Mouse (Mus musculus) midbrain, embryonic 13.5 days (tissue): ENCODE results near the gene Nt5e. TPM values are rescaled to one million over a fixed set of nuclear protein-coding genes. Genes with fewer than 3 reads are reported as not detected.

Source experiments
- ATAC-seq: fragments of 200-750 bp; cut with Nextera tagmentation; 2 replicates; pipeline ENCODE4 v1.8.0; 2017; ENCODE audit warnings: mild to moderate bottlenecking, moderate TSS enrichment, moderate library complexity
- H3K27ac ChIP-seq: fragments of 300-500 bp; sonication (generic); 2 replicates; pipeline ENCODE4 v1.5.1; 2015; ENCODE audit warnings: inconsistent platforms, mild to moderate bottlenecking, moderate library complexity
- H3K27me3 ChIP-seq: fragments of 300-500 bp; sonication (generic); 2 replicates; pipeline ENCODE4 v1.6.1; 2015; ENCODE audit warnings: mild to moderate bottlenecking, inconsistent platforms
- H3K36me3 ChIP-seq: fragments of 300-500 bp; sonication (generic); 2 replicates; pipeline ENCODE4 v1.6.1; 2015; ENCODE audit warnings: mild to moderate bottlenecking, inconsistent platforms
- H3K4me1 ChIP-seq: fragments of 300-500 bp; sonication (generic); replicated peaks from 2 replicates; pipeline ENCODE4 v1.6.1; 2015; ENCODE audit warnings: inconsistent platforms
- H3K4me2 ChIP-seq: fragments of 300-500 bp; sonication (generic); replicated peaks from 2 replicates; pipeline ENCODE4 v1.6.1; 2015; ENCODE audit warnings: moderate library complexity, mild to moderate bottlenecking, inconsistent platforms
- H3K4me3 ChIP-seq: fragments of 300-500 bp; sonication (generic); replicated peaks from 2 replicates; pipeline ENCODE4 v1.5.1; 2015; ENCODE audit warnings: mild to moderate bottlenecking, inconsistent platforms
- H3K9ac ChIP-seq: fragments of 300-500 bp; sonication (generic); replicated peaks from 2 replicates; pipeline ENCODE4 v1.6.1; 2015; ENCODE audit warnings: mild to moderate bottlenecking, inconsistent platforms
- H3K9me3 ChIP-seq: fragments of 300-500 bp; sonication (generic); 2 replicates; pipeline ENCODE4 v1.6.1; 2016; ENCODE audit warnings: mild to moderate bottlenecking, inconsistent platforms
- WGBS: fragments of 180-500 bp; shearing (Covaris S2); methylation state at CpG from one replicate; pipeline ENCODE4 v1.1.7; 2015; 5-methylcytosine and 5-hydroxymethylcytosine counted together
- polyA plus RNA-seq: library from polyadenylated mRNA; unstranded; fragments of >200 nt; fragmentation: Nextera tagmentation; extraction: Ambion mirVana; gene quantifications from 2 replicates; pipeline ENCODE4 v1.2.1, GENCODE M21; 2015

Nt5e gene
- polyA plus RNA-seq, 1 experiment from 2014 or later, result 0.39 TPM

DNA sequence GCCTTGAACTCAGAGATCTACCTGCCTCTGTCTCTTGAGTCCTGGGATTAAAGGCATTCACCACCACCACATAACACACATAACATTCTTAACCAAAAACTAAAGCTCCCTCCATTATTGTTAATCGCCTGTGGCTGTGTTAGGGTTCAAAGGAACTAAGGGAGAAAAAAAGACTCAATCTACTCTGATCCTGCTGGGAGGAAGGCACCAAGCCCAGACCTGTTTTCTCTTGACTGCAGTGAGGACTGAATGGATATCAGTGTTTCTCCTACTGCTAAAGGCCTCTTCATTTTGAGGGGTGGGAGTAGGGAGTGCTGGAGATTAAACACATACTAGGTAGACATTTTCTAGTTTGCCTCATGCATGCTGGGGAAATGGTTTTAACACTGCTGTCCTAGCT, 40.8 kb downstream of the Nt5e start:
- Histone ChIP-seq H3K9me3 (no peaks in the 10 kb centered on the region), H3K27ac (no peak overlapping the region), H3K4me2 (no peak overlapping the region), H3K36me3 (0 out of 2 replicates have a peak, but pooled peaks cover 4% of the 10 kb centered on the region), H3K4me3 (no peak overlapping the region), H3K27me3 (no peaks in the 10 kb centered on the region), H3K9ac (no peak overlapping the region), H3K4me1 (no peaks in the 10 kb centered on the region)
- WGBS, result 39% methylated on average over 1 of the region's 1 CpGs
- ATAC-seq, result no peak

DNA sequence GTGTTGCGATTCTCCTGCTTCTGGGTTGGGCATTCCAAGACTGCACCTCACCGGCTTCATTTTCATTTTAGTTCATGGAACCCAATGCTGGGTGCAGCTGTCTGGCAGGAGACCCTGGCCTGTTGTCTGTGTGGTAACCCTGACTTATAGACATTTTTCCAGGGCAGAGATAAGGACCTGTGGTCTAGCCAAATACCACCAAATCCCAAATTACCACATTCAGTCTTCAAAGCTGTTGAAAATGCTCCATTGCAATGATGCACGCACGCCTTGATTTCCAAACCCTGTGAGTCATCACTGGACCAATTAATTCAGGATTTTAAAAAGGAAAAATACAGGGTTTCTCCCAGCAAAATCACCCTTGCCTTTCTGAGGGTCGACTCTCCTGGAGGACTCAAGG, 41.5 kb downstream of the Nt5e start:
- no peak for ATAC-seq
- H3K4me3 ChIP-seq, result no peak overlapping the region

DNA sequence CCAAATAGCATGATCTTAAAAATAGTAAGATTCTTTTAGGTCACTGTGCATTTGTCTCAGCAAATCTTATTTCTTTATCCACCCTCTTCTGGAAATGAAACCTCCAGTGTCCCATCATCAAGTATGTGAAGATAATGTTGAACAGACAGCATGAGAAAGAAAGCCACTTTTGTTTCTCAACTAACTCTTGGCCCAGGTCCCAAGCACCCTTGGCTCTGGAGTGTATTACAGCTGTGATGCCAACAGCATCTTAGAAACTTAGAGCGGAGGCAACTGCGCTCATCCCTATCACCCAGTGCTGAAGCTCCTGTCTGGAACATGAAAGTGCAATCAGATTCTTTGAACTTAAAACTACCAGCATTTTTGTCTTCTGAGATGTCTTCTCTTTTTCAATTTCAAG, 42.7 kb downstream of the Nt5e start:
- 0 out of 2 replicates have a peak, but pooled peaks cover 5% of the 10 kb centered on the region for H3K36me3 ChIP-seq
- 94% methylated on average over 2 of the region's 2 CpGs for WGBS

More for the DNA sequence above, 41.5 kb downstream of the Nt5e start:
- WGBS, result 92% methylated on average over 5 of the region's 5 CpGs
- Histone ChIP-seq H3K36me3 (0 out of 2 replicates have a peak, but pooled peaks cover 4% of the 10 kb centered on the region), H3K4me1 (no peaks in the 10 kb centered on the region), H3K9ac (no peak overlapping the region), H3K9me3 (no peaks in the 10 kb centered on the region), H3K27me3 (no peaks in the 10 kb centered on the region), H3K27ac (no peak overlapping the region), H3K4me2 (no peak overlapping the region)

DNA sequence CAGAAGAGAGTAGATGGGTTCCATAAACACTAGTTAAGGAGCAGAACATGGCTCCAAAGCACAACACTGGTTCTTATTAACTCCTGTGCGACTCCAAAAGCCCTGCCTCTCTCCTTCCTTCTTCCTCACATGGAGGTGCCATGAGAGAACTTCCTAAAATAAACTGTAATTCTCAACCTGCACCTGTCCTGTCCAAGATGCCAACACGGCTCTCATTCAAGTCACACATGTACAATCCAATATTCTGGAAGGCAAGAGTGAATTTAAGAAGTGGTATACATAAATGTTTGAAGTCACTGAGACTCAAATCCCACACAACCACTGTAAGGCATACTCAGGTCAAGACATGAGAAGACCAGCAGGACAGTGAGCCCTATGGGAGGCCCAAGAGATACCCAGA, 44.2 kb downstream of the Nt5e start:
- no peak for ATAC-seq
- 89% methylated on average over 2 of the region's 2 CpGs for WGBS
- Histone ChIP-seq H3K27ac (no peak overlapping the region), H3K9me3 (no peaks in the 10 kb centered on the region), H3K27me3 (no peaks in the 10 kb centered on the region), H3K4me1 (no peaks in the 10 kb centered on the region), H3K36me3 (0 out of 2 replicates have a peak, but pooled peaks cover 5% of the 10 kb centered on the region), H3K4me3 (no peak overlapping the region), H3K4me2 (no peak overlapping the region), H3K9ac (no peak overlapping the region)

More for the DNA sequence above, 42.7 kb downstream of the Nt5e start:
- Histone ChIP-seq H3K27me3 (no peaks in the 10 kb centered on the region), H3K4me1 (no peaks in the 10 kb centered on the region), H3K9ac (no peak overlapping the region), H3K4me2 (no peak overlapping the region), H3K9me3 (no peaks in the 10 kb centered on the region), H3K4me3 (no peak overlapping the region), H3K27ac (no peak overlapping the region)
- no peak for ATAC-seq

DNA sequence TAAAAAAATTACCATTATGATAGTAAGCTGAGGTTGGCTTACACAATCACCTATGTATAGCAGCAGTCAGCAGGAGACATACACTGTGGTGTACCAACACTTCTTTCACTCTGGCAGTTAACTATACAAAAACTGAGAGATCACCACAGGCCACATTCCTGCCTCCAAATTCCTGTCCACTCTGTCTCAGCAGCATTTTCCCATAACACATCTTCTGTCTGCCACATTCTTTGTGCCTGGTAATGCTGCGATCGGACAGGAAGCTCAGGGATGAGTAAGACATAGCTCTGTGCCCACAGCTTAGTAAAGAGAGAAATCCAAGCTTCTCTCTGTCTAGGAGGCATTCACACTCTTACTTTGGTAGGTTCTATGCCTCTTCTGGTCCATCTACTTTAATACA, 46.0 kb downstream of the Nt5e start:
- no peak for ATAC-seq
- Histone ChIP-seq H3K27me3 (no peaks in the 10 kb centered on the region), H3K4me3 (no peak overlapping the region), H3K9me3 (no peaks in the 10 kb centered on the region), H3K36me3 (0 out of 2 replicates have a peak, but pooled peaks cover 7% of the 10 kb centered on the region), H3K27ac (no peak overlapping the region), H3K4me1 (no peaks in the 10 kb centered on the region), H3K4me2 (no peak overlapping the region), H3K9ac (no peak overlapping the region)
- 87% methylated on average over 2 of the region's 2 CpGs for WGBS

DNA sequence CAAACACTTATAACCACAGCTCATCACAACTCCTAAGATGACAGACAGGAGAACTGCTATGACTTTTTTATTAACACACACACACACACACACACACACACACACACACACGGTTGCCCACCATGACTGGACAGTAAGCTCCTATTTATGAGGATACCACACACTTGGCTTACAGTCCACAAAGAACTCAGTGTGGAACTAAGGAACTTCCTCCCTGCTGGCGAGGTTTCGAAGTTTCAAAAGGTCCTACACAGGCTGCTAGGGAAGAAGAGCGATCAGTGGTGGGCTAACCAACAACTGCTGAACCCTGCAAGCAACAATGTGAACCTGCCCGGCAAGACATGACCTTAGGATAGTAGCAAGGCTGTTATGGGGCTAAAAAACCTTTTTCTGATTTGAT, 50.5 kb downstream of the Nt5e start:
- Histone ChIP-seq H3K4me3 (no peak overlapping the region), H3K27me3 (no peaks in the 10 kb centered on the region), H3K4me1 (no peaks in the 10 kb centered on the region), H3K36me3 (peaks cover 32% of the 10 kb centered on the region), H3K9me3 (no peaks in the 10 kb centered on the region), H3K9ac (no peak overlapping the region), H3K27ac (no peak overlapping the region), H3K4me2 (no peak overlapping the region)
- no peak for ATAC-seq
- WGBS, result 80% methylated on average over 5 of the region's 5 CpGs

DNA sequence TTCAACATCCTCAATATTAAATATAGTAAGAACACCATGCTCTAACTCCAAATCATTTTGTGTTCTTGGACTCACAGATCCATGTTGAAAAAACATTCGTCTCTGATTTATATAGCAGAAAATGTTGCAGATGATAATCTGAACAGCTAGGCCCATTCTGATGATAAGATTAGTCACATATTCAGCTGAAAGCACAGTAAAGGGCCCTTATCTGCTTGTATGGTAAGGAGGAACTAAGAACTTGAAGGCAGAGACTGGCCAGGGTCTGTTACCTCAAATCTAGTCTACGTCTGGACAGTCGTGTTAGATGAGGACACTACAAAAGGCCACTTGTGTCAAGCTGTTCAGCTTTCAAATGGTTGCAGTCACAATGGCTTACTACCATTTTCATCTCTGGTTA, 52.1 kb downstream of the Nt5e start:
- Histone ChIP-seq H3K27ac (no peak overlapping the region), H3K4me2 (no peak overlapping the region), H3K4me3 (no peak overlapping the region), H3K27me3 (no peaks in the 10 kb centered on the region), H3K4me1 (no peaks in the 10 kb centered on the region), H3K9me3 (no peaks in the 10 kb centered on the region), H3K9ac (no peak overlapping the region), H3K36me3 (peaks cover 44% of the 10 kb centered on the region)
- no peak for ATAC-seq
- WGBS, result 85% methylated on average over 3 of the region's 3 CpGs

DNA sequence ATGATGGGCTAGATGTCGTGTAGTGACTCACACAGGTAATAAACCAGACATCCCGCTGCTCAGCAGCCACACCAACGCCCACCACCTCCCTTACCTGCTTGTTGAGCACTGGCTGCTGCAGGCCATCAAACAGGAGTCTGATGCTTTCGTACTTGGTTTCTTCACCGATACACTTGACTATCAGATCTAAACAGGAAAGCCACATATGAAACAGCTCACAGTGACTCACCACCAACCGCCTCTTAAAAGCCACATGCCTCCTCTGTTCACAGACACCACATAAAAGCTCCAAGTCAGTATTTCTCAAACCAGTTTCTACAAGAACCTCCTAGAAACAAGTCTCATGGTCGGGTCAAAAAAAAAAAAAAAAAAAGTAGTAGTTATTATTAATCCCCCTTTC, 53.1 kb downstream of the Nt5e start:
- H3K4me3 ChIP-seq, result no peak overlapping the region
- 80% methylated on average over 7 of the region's 7 CpGs for WGBS

DNA sequence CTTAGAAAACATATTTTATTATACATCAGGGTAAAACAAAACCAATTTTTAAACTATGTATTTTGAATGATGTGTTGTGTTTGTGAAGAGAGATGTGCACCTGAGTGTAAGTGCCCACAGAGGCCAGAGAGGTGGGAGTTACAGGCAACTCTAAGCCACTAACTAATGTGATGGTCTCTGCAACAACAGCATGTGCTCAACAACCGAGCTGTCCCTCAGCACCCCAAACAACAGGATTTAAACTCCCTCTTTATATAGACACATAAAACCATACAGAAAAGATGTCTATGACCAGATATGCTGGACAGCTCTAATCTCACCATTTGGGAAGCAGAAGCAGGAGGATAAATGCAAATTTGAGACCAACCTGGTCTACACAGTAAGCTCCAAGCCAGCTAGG, 53.5 kb downstream of the Nt5e start:
- Histone ChIP-seq H3K36me3 (peaks cover 50% of the 10 kb centered on the region), H3K9me3 (no peaks in the 10 kb centered on the region), H3K9ac (no peak overlapping the region), H3K4me3 (no peak overlapping the region), H3K4me2 (no peak overlapping the region), H3K27ac (no peak overlapping the region), H3K27me3 (no peaks in the 10 kb centered on the region), H3K4me1 (no peaks in the 10 kb centered on the region)
- ATAC-seq, result no peak
- 81% methylated on average over 1 of the region's 1 CpGs for WGBS

More for the DNA sequence above, 53.1 kb downstream of the Nt5e start:
- ATAC-seq, result no peak
- no peak overlapping the region for H3K4me2 ChIP-seq
- H3K4me1 ChIP-seq, result no peaks in the 10 kb centered on the region
- peaks cover 47% of the 10 kb centered on the region for H3K36me3 ChIP-seq
- H3K9me3 ChIP-seq, result no peaks in the 10 kb centered on the region
- H3K27me3 ChIP-seq, result no peaks in the 10 kb centered on the region
- no peak overlapping the region for H3K9ac ChIP-seq
- no peak overlapping the region for H3K27ac ChIP-seq

DNA sequence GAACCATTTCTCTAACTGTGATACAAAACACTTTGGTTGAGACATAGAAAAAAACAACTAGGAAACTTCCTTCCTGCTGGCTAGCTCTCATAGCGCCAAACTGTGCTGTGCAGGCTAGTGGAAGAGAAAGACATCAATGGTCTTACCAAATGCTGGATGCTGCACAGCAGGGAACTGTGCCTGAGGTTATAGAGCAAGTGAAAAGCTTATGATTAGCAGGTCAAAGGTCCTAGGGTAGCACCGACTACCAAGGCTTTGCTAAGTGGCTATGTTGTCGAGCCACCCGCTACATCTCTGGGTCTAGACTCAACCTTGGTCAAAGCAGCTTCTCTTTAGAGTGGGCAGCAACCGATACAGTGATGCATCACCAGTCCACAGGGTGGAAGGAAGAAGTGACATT, 61.8 kb downstream of the Nt5e start:
- Histone ChIP-seq H3K27me3 (no peaks in the 10 kb centered on the region), H3K9me3 (no peaks in the 10 kb centered on the region), H3K4me3 (no peak overlapping the region), H3K36me3 (peaks cover 42% of the 10 kb centered on the region), H3K9ac (no peak overlapping the region), H3K4me2 (no peak overlapping the region), H3K4me1 (no peaks in the 10 kb centered on the region), H3K27ac (no peak overlapping the region)
- 45% methylated on average over 5 of the region's 5 CpGs for WGBS
- no peak for ATAC-seq

DNA sequence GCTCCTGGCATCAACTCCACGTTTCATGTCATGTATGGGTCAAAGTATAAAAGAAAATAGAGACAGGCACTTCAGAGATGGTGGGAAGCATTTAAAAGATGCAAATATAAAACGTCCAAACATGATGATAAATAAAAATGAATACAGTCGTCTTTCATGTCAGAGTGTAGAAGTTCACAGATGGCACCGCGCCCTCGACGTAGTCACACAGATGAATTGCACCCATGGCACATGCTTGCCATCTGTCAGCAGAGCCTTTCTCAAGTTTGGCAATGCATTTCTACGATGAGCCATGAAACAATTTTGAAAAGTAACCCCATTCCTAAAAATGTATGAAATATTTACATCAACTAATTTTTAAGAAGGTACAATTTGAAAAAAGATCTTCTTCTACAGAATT, 67.9 kb downstream of the Nt5e start:
- no peaks in the 10 kb centered on the region for H3K9me3 ChIP-seq
- ATAC-seq, result no peak
- no peak overlapping the region for H3K27ac ChIP-seq
- H3K9ac ChIP-seq, result no peak overlapping the region
- peaks cover 43% of the 10 kb centered on the region for H3K36me3 ChIP-seq
- 86% methylated on average over 8 of the region's 8 CpGs for WGBS
- no peak overlapping the region for H3K4me3 ChIP-seq
- H3K4me1 ChIP-seq, result no peaks in the 10 kb centered on the region
- no peak overlapping the region for H3K4me2 ChIP-seq
- H3K27me3 ChIP-seq, result no peaks in the 10 kb centered on the region

DNA sequence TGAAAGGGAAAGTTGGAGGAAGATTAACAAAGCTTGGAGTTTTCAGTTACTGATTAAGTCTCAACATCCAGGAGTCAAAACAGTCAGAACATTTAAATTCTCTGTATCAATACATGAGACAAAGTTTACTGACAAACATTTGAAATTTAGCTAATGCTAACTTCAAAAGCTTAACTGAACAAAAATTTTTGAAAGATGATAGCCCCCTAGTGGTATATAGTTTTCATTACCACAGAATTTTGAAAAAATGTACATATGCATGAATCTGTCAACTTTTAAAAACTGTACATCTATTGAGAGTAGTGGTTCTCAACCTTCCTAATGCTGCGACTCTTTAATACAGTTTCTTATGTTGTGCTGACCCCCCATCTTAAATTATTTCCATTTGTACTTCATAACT, 71.5 kb downstream of the Nt5e start:
- Histone ChIP-seq H3K4me3 (no peak overlapping the region), H3K27me3 (no peaks in the 10 kb centered on the region), H3K4me2 (no peak overlapping the region), H3K4me1 (no peaks in the 10 kb centered on the region), H3K9me3 (no peaks in the 10 kb centered on the region), H3K9ac (no peak overlapping the region), H3K36me3 (peaks cover 35% of the 10 kb centered on the region), H3K27ac (no peak overlapping the region)
- no peak for ATAC-seq
- WGBS, result 84% methylated on average over 1 of the region's 1 CpGs

DNA sequence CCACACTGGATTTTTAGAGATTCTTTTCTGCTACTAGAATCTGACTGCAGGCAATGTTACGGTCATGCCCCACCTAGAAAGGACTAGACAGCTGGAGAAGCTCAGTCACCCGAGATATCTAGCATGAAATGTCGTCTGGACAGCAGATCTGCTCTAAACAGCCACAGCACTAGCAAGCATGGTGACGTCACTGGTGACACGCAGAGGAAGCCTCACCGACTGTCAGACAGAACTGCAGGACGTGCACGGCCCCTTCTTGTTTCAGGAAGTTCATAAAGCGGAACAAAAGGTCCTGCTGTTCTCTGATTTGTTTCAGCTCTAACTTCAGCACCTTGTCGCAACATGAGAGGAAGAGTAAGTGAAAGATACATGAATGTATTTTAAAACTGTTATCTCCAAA, 77.1 kb downstream of the Nt5e start:
- peaks cover 28% of the 10 kb centered on the region for H3K36me3 ChIP-seq
- WGBS, result 82% methylated on average over 10 of the region's 10 CpGs

More for the DNA sequence above, 77.1 kb downstream of the Nt5e start:
- no peak for ATAC-seq
- H3K4me2 ChIP-seq, result no peak overlapping the region
- no peak overlapping the region for H3K9ac ChIP-seq
- H3K27me3 ChIP-seq, result no peaks in the 10 kb centered on the region
- no peak overlapping the region for H3K4me3 ChIP-seq
- H3K9me3 ChIP-seq, result no peaks in the 10 kb centered on the region
- no peak overlapping the region for H3K27ac ChIP-seq
- H3K4me1 ChIP-seq, result no peaks in the 10 kb centered on the region
